Mouse (Mus musculus) myocyte (in vitro differentiated cells): ENCODE measurements around the gene Pklr. TPM values are rescaled to one million over a fixed set of nuclear protein-coding genes. Genes with fewer than 3 reads are reported as not detected.

Experiments used
- H3K27me3 ChIP-seq: one replicate; pipeline ENCODE4 v1.6.1; 2011; ENCODE audit not compliant: control insufficient read depth, insufficient read depth, insufficient read length
- H3K36me3 ChIP-seq: one replicate; pipeline ENCODE4 v1.6.1; 2011; ENCODE audit not compliant: control insufficient read depth, insufficient read depth
- H3K4me2 ChIP-seq: one replicate; pipeline ENCODE4 v1.6.1; 2011; ENCODE audit warnings: low read depth, control low read depth
- H3K4me3 ChIP-seq: one replicate; pipeline ENCODE4 v1.5.1; 2011; ENCODE audit warnings: mild to moderate bottlenecking, control low read depth, moderate library complexity
- H3K79me2 ChIP-seq: one replicate; pipeline ENCODE4 v1.6.1; 2011; ENCODE audit not compliant: control insufficient read depth, insufficient read depth
- H3ac ChIP-seq: one replicate; pipeline ENCODE4 v1.6.1; 2011; ENCODE audit not compliant: control insufficient read depth, insufficient read length
- CEBPB ChIP-seq: IDR thresholded peaks from 2 replicates; pipeline ENCODE4 v1.6.1; 2011; ENCODE audit warnings: mild to moderate bottlenecking, moderate library complexity; ENCODE audit not compliant: poor library complexity, insufficient read depth, severe bottlenecking
- E2F4 ChIP-seq: IDR thresholded peaks from one replicate; pipeline ENCODE4 v1.6.1; 2011; ENCODE audit warnings: mild to moderate bottlenecking, control low read depth, moderate library complexity; ENCODE audit not compliant: insufficient read depth
- MAX ChIP-seq: IDR thresholded peaks from one replicate; pipeline ENCODE4 v1.6.1; 2011; ENCODE audit warnings: low read depth, mild to moderate bottlenecking, control low read depth
- MYOD1 ChIP-seq, 3 experiments: IDR thresholded peaks; one replicate each; pipeline ENCODE4 v1.6.1; 2011; ENCODE audit warnings: control low read depth in 2 of 3, low read depth in 2 of 3, mild to moderate bottlenecking in 2 of 3, moderate library complexity in 1 of 3; ENCODE audit not compliant: insufficient read length in 2 of 3, control insufficient read depth in 1 of 3
- MYOG ChIP-seq, 3 experiments: IDR thresholded peaks; one replicate each; pipeline ENCODE4 v1.6.1; 2011; ENCODE audit warnings: control low read depth in 2 of 3, low read depth in 2 of 3, mild to moderate bottlenecking in 2 of 3; ENCODE audit not compliant: insufficient read length in 2 of 3, control insufficient read depth in 1 of 3, insufficient read depth in 1 of 3
- POLR2A ChIP-seq: IDR thresholded peaks from one replicate; pipeline ENCODE4 v1.6.1; 2011; ENCODE audit warnings: low read depth, mild to moderate bottlenecking, control low read depth, moderate library complexity; ENCODE audit not compliant: insufficient read length
- POLR2AphosphoS2 ChIP-seq: IDR thresholded peaks from one replicate; pipeline ENCODE4 v1.6.1; 2011; ENCODE audit warnings: low read depth, control low read depth; ENCODE audit not compliant: insufficient read length
- REST ChIP-seq: IDR thresholded peaks from one replicate; pipeline ENCODE4 v1.6.1; 2011; ENCODE audit warnings: mild to moderate bottlenecking, control low read depth, moderate library complexity; ENCODE audit not compliant: insufficient read depth, insufficient read length
- SRF ChIP-seq: IDR thresholded peaks from one replicate; pipeline ENCODE4 v1.6.1; 2011; ENCODE audit warnings: low read depth; ENCODE audit not compliant: control insufficient read depth, insufficient read length
- TCF12 ChIP-seq: IDR thresholded peaks from one replicate; pipeline ENCODE4 v1.6.1; 2011; ENCODE audit warnings: mild to moderate bottlenecking, control low read depth; ENCODE audit not compliant: poor library complexity, insufficient read depth, severe bottlenecking
- TCF3 ChIP-seq: IDR thresholded peaks from one replicate; pipeline ENCODE4 v1.6.1; 2011; ENCODE audit warnings: low read depth, control low read depth; ENCODE audit not compliant: insufficient read length
- USF1 ChIP-seq: IDR thresholded peaks from one replicate; pipeline ENCODE4 v1.6.1; 2011; ENCODE audit warnings: low read depth, mild to moderate bottlenecking, control low read depth, moderate library complexity
- polyA plus RNA-seq: library from polyadenylated mRNA; unstranded; fragments of >200 nt; fragmentation: generic; extraction: Trizol; gene quantifications from one replicate; pipeline ENCODE4 v1.2.1, GENCODE M21; 2012; ENCODE audit warnings: missing spikeins

Gene Pklr
- polyA plus RNA-seq, 1 experiment = not detected

- H3K79me2 ChIP-seq = no peaks in the 10 kb centered on the region
- TF ChIP-seq MYOD1 (IDR thresholded peaks at IDR 0.05; ENCODE audit: control insufficient read depth in 1 of 3, insufficient read length in 2 of 3, low read depth in 2 of 3) = no peak
- no peak for TF ChIP-seq REST
- TF ChIP-seq USF1 = no peak
- TF ChIP-seq TCF3 = no peak
- no peaks in the 10 kb centered on the region for H3K27me3 ChIP-seq
- H3K4me3 ChIP-seq = no peak overlapping the region
- no peaks in the 10 kb centered on the region for H3K36me3 ChIP-seq
- H3ac ChIP-seq = no peak overlapping the region
- no peak overlapping the region for H3K4me2 ChIP-seq
Measured at GRCm38 (mm10) chr3:89190436-89190835, 54.5 kb downstream of the Pklr start.

- Histone ChIP-seq H3K79me2 (no peaks in the 10 kb centered on the region), H3K4me2 (no peak overlapping the region), H3K4me3 (no peak overlapping the region), H3K27me3 (no peaks in the 10 kb centered on the region), H3K36me3 (no peaks in the 10 kb centered on the region), H3ac (no peak overlapping the region)
- TF ChIP-seq MYOD1 (IDR thresholded peaks at IDR 0.05; ENCODE audit: control insufficient read depth in 1 of 3, insufficient read length in 2 of 3, low read depth in 2 of 3) (no peak), SRF (no peak), POLR2AphosphoS2 (no peak), E2F4 (no peak), MYOG (IDR thresholded peaks at IDR 0.05; ENCODE audit: control insufficient read depth in 1 of 3, insufficient read depth in 1 of 3, insufficient read length in 2 of 3, low read depth in 2 of 3) (no peak), CEBPB (no peak), POLR2A (no peak), REST (no peak), TCF12 (no peak), TCF3 (no peak)
Measured at GRCm38 (mm10) chr3:89193351-89193750, 57.4 kb downstream of the Pklr start.

- H3K4me3 ChIP-seq = no peak overlapping the region
- H3K27me3 ChIP-seq = no peaks in the 10 kb centered on the region
- TF ChIP-seq MYOD1 (IDR thresholded peaks at IDR 0.05; ENCODE audit: control insufficient read depth in 1 of 3, insufficient read length in 2 of 3, low read depth in 2 of 3) = no peak
- no peak for TF ChIP-seq TCF12
- TF ChIP-seq SRF = no peak
- no peak for TF ChIP-seq USF1
- no peak for TF ChIP-seq E2F4
- TF ChIP-seq CEBPB = no peak
- TF ChIP-seq POLR2A = no peak
- no peak for TF ChIP-seq MYOG (IDR thresholded peaks at IDR 0.05; ENCODE audit: control insufficient read depth in 1 of 3, insufficient read depth in 1 of 3, insufficient read length in 2 of 3, low read depth in 2 of 3)
- no peak for TF ChIP-seq TCF3
- no peak for TF ChIP-seq MAX
- no peak for TF ChIP-seq REST
- no peak for TF ChIP-seq POLR2AphosphoS2
- H3K79me2 ChIP-seq = no peaks in the 10 kb centered on the region
- no peak overlapping the region for H3K4me2 ChIP-seq
- no peak overlapping the region for H3ac ChIP-seq
- no peaks in the 10 kb centered on the region for H3K36me3 ChIP-seq
Measured at GRCm38 (mm10) chr3:89193853-89194252, 57.9 kb downstream of the Pklr start.

Other genes starting within 250 kb of the Pklr start
- gene Msto1, start 222.1 kb upstream of the Pklr start, polyA plus RNA-seq = 41.5 TPM
- gene Ash1l, start 185.5 kb upstream of the Pklr start, polyA plus RNA-seq = 4.7 TPM
- gene Dap3, start 185.0 kb upstream of the Pklr start, polyA plus RNA-seq = 103 TPM
- gene Rusc1, start 42.8 kb upstream of the Pklr start, polyA plus RNA-seq = 20.2 TPM
- gene Gm43738, start 35.0 kb upstream of the Pklr start, polyA plus RNA-seq = 0.02 TPM
- 863 TPM for gene Fdps, start 34.2 kb upstream of the Pklr start, polyA plus RNA-seq
- gene Hcn3, start 24.1 kb downstream of the Pklr start, polyA plus RNA-seq = 0.10 TPM
- gene Clk2, start 28.7 kb downstream of the Pklr start, polyA plus RNA-seq = 22.2 TPM
- 127 TPM for gene Scamp3, start 41.3 kb downstream of the Pklr start, polyA plus RNA-seq
- 15.0 TPM for gene Fam189b, start 47.0 kb downstream of the Pklr start, polyA plus RNA-seq
- gene Gba, start 66.8 kb downstream of the Pklr start, polyA plus RNA-seq = 52.5 TPM
- 5.9 TPM for gene Thbs3, start 79.0 kb downstream of the Pklr start, polyA plus RNA-seq
- 114 TPM for gene Mtx1, start 90.9 kb downstream of the Pklr start, polyA plus RNA-seq
- gene Muc1, start 92.9 kb downstream of the Pklr start, polyA plus RNA-seq = 0.37 TPM
- gene Krtcap2, start 109.8 kb downstream of the Pklr start, polyA plus RNA-seq = 371 TPM
- 15.2 TPM for gene Trim46, start 110.2 kb downstream of the Pklr start, polyA plus RNA-seq
- 222 TPM for gene Dpm3, start 123.2 kb downstream of the Pklr start, polyA plus RNA-seq
- 48.7 TPM for gene Slc50a1, start 134.4 kb downstream of the Pklr start, polyA plus RNA-seq
- 8.2 TPM for gene Efna1, start 145.0 kb downstream of the Pklr start, polyA plus RNA-seq
- 1.8 TPM for gene Efna3, start 186.8 kb downstream of the Pklr start, polyA plus RNA-seq
- gene Efna4, start 201.9 kb downstream of the Pklr start, polyA plus RNA-seq = 5.4 TPM
- gene Adam15, start 213.9 kb downstream of the Pklr start, polyA plus RNA-seq = 78.4 TPM
- gene Dcst2, start 225.8 kb downstream of the Pklr start, polyA plus RNA-seq = 0.01 TPM
- gene Dcst1, start 229.1 kb downstream of the Pklr start, polyA plus RNA-seq = 0.41 TPM